Mouse (Mus musculus) hindlimb bud, embryonic 11.5 days (tissue): ENCODE measurements around the gene Tnfsfm13.

Experiments used
- DNase-seq: peaks from one replicate; pipeline ENCODE4 v3.0.0-alpha.2; 2012; ENCODE audit warnings: low read depth, low spot score; ENCODE audit errors: extremely low spot score

The Tnfsfm13 gene

GRCm38 (mm10) chr11:69682209-69682839, 13.6 kb downstream of the Tnfsfm13 start:
- DNase-seq: no peak

- peak; percentile 86 for DNase-seq
These were observed 14.3 kb downstream of the Tnfsfm13 start, which contains the start of gene Senp3 for GRCm38 (mm10) chr11:69681314-69682208. Gene Senp3 (minus strand): TSS chr11:69682084.

- no peak for DNase-seq
These were observed 15.6 kb downstream of the Tnfsfm13 start for GRCm38 (mm10) chr11:69680136-69680855.

GRCm38 (mm10) chr11:69679144-69679543, 16.8 kb downstream of the Tnfsfm13 start:
- DNase-seq: no peak

GRCm38 (mm10) chr11:69672211-69672706, 23.6 kb downstream of the Tnfsfm13 start, which contains the start of gene Eif4a1:
Gene Eif4a1 (minus strand): TSS chr11:69672423.
- peak; percentile 98 for DNase-seq

- DNase-seq: no peak
These were observed 24.2 kb downstream of the Tnfsfm13 start for GRCm38 (mm10) chr11:69671726-69672124.

GRCm38 (mm10) chr11:69670786-69671725, 24.8 kb downstream of the Tnfsfm13 start:
- peak; percentile 73 for DNase-seq

- DNase-seq: no peak
These were observed 29.3 kb downstream of the Tnfsfm13 start for GRCm38 (mm10) chr11:69666665-69667005.

- DNase-seq: no peak
These were observed 29.8 kb downstream of the Tnfsfm13 start, which contains the start of gene Cd68 for GRCm38 (mm10) chr11:69665961-69666664. Gene Cd68 (minus strand): TSS chr11:69666153.

- DNase-seq: no peak
These were observed 30.4 kb downstream of the Tnfsfm13 start for GRCm38 (mm10) chr11:69665457-69665960.

- DNase-seq: no peak
These were observed 31.1 kb downstream of the Tnfsfm13 start for GRCm38 (mm10) chr11:69664841-69665240.

- no peak for DNase-seq
These were observed 32.1 kb downstream of the Tnfsfm13 start for GRCm38 (mm10) chr11:69663795-69664194.

GRCm38 (mm10) chr11:69662967-69663671, 32.8 kb downstream of the Tnfsfm13 start:
- no peak for DNase-seq

GRCm38 (mm10) chr11:69662213-69662966, 33.5 kb downstream of the Tnfsfm13 start, which contains the start of gene Mpdu1:
Gene Mpdu1 (minus strand): TSS chr11:69662642.
- peak; percentile 94 for DNase-seq

GRCm38 (mm10) chr11:69661221-69661881, 34.5 kb downstream of the Tnfsfm13 start:
- no peak for DNase-seq

- no peak for DNase-seq
These were observed 38.4 kb downstream of the Tnfsfm13 start for GRCm38 (mm10) chr11:69657462-69657881.
